Mouse (Mus musculus): ENCODE measurements around the gene Zfp62.

DNA sequence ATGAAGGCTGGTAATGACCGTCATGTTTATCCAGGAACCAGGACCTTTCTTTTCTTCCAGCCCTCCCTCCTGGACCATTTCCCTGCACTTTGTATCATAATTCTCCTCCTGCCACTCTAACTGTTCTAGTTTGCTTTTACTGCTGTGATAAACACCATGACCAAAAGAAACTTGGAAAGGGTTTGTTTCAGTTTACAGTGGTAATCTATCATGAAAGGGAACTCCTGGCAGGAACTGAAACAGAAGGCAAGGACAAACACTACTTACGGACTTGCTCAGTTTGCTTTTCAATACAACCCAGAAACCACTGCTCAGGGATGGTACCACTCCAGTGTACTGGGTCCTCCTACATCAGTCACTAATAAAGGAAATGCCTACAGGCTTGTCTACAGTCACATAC, 34.4 kb downstream of the Zfp62 start:
- TF ChIP-seq MAFK (IDR thresholded peaks at IDR 0.05; ENCODE audit: insufficient read depth, low read depth, low read length) (no peak), CHD2 (IDR thresholded peaks at IDR 0.05; ENCODE audit: low read depth, low read length) (no peak), HCFC1 (IDR thresholded peaks at IDR 0.05; ENCODE audit: borderline replicate concordance, insufficient read depth, low read length) (no peak)

All from ES-E14 (cell line).